Mouse (Mus musculus) thymus, postnatal 4 days (tissue): Measurements from ENCODE around the gene Mob3b.
A peak's percentile ranks its signal among the peaks of the same experiment; 100 is the strongest.

Experiments used
- DNase-seq: peaks from one replicate; pipeline ENCODE4 v3.0.0; 2021

Gene Mob3b

GRCm38 (mm10) chr4:35112452-35112851 is 44.8 kb downstream of the Mob3b start:
- DNase-seq, result no peak

DNA sequence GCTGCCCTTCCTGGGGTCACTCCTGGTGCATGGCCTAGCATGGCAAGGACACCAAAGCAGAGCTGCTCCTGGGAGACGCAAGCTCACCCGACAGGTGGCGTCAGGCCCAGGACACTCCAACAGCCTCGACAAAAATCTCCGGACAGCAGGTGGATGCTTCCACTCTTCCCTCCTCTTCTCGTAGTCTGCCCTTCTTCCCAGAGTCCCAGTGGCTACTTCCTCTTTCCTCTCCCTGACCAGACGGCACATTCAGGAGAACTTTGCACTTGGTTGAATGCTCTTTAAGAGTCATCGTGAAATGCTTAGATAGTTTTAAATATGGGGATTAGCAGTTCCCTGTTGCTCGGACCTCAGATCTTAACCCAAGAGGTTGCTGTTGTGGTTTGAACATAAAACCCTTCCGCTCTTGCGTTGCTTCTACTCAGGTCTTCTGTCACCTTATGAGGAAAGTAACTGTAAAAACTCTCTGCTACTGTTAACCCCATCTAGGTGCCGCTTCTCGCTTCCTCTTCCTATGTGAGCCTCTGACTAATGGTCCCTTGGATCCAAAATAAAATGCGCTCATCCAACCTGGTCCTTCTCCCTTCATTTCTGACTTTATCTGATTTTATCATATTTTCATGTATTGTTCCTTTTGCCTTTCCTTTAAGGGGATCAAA is 52.0 kb downstream of the Mob3b start:
- DNase-seq, result no peak

DNA sequence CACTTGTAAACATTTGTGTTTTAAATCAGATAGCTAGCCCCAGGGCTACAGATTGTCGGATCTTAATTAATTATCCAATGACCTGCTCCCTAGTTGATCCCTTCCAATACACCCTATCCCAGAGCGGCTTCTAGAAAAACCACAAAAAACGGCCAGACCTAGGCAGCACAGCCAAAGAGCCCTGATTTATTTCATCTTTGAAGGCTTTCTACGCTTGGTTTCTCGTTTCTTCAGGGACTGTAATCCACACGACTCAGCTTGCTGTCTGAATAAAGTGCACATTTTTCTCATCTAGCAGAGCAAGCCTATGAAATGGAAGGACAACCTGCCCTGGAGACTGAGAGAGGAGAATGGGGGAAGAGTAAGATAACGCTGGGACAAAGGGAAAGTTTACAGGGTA is 56.1 kb downstream of the Mob3b start:
- DNase-seq, result no peak

DNA sequence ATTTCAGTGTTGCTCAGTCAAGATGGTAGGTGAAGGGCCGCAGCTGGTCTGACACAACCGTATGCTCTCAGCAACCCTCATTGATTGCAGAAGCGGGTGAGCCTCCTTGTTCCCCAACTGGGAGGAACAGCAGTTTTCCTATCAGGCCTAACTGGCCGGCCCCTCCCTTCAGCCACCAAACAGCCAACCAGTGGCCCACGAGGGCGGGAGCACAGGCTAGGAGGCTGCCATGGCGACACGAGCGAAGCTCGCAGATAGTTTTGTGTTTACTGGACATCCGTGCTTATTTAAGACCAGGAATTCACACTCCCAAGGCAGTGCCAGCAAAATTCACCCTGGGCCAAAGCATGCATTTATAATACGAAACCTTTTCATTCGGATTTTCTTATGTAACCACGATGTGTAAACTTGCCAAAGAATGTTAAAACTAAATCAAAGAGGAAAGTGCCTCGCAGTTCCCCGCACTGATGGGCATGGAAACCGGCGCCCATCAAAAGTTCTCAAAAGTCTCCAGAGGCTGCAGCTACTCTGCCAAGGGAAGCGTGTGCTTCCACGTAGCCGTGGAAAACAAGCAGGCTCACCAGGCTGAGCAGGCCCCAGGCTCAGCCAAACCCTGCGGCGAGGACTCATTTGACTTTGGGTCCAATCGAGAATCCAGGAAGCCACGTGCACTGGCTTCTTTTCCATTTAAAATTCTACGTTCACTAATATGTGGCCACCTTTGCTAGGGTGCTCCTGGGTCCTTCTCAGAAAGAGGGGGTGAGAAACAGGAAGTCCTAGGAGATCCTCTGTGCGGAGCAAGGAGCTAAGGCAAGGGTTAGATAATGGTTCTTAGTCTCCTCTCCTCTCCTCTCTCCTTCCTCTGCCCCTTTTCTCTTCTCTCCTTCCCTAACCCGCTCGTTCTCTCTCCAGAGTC is 57.2 kb downstream of the Mob3b start:
- peak; percentile 43 for DNase-seq

GRCm38 (mm10) chr4:35099210-35099864 is 57.9 kb downstream of the Mob3b start:
- DNase-seq, result no peak

- no peak for DNase-seq
These were observed 58.7 kb downstream of the Mob3b start for GRCm38 (mm10) chr4:35098552-35098951.

GRCm38 (mm10) chr4:35096226-35097175 is 60.8 kb downstream of the Mob3b start:
- peak; percentile 85 for DNase-seq

DNA sequence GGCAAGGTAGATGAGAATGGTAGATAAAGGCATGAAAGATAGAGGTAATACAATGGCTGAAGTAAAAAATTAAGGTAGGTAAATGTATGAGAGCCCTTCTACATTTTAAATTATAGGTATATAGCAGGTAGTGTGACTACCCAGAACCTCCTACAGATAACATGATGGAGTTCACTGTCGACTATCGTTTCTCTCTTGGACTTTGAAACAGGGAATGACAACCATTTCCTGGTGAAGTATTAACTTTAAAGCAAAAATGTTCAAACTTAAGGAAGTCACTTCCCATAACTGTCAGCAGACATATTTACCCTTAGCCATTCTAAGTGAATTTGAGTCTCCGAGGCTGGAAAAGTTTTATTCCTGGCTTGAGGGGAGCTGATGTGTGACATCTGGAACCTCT is 64.8 kb downstream of the Mob3b start:
- DNase-seq, result no peak

DNA sequence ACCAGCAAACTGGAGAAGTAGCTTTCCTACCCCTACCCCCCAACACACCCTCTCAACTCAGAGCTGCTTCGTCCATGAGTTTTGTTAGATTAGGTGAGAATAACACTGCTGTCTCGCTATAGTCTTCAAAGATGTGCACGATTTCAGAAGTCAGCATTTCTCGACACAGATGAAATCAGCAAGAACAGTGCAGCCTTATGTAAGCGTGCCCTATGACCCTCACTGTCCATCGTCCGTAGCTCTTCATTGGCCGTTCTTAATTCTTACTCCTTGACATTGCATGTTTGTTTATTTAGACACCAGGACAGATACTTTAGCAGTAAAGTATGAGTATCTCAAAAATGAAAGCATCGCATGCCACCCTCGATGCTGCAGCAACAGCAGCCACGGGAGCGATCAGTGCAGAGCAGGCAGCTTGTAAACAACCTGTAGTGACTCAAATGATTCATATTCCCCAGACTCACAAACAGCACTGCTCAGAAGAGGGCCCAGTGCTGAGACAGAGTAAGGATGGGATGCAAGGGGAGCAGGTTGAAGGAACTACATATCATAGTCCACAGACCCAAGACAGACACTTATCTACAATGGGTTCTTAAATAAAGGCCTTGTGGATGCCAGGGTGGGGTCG is 66.0 kb downstream of the Mob3b start:
- no peak for DNase-seq

- DNase-seq, result no peak
These were observed 67.7 kb downstream of the Mob3b start for GRCm38 (mm10) chr4:35089321-35090316.

- DNase-seq, result no peak
These were observed 71.1 kb downstream of the Mob3b start for GRCm38 (mm10) chr4:35086067-35086700.

DNA sequence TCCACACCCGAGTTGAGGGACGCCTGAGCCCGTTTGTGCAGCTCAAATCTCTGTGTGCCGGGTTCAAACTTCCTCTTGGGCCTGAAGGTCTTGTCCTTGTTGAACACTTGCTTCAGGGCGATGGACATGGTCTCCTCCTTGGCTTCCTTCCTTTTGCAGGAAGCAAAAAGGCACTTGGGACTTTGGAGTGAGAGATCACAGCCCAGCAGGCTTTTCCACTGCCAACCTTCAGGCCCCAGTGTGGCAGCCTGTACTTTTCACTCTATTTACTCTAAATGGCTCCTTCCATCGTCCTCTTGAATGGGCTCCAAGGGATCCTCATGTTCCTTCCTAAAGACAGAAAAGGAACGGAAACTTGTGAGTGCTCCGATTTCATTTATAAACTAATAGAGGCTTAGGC is 73.2 kb downstream of the Mob3b start:
- no peak for DNase-seq

DNA sequence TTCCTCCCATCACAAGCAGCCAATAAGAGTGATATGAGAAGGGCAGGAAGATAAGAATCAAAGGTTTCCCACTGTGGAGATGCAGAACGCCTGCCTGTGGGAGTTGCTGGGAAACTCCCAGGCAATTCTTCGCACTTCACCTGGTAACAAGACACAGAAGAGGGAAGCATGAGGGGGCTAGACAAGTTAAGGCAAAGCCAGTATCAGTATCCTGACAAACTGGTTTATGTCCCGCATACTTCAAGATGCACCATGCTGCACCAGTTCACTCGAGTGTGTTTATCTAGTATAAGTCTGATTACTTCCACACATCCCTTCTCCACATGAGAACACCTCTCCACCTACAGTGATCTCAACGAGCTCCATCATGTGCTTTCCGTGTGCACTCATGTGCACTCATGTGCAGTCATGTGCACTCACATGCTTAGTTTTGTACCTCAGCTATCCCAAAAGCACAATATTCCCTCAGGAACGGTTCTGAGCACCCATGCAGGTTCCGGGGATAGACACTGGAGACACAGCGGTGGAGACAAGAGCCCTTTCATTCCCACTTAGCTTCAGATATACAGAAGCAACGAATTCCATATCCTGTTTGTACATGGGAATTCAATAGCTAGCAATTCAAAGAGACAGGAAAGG is 74.7 kb downstream of the Mob3b start:
- DNase-seq, result no peak

DNA sequence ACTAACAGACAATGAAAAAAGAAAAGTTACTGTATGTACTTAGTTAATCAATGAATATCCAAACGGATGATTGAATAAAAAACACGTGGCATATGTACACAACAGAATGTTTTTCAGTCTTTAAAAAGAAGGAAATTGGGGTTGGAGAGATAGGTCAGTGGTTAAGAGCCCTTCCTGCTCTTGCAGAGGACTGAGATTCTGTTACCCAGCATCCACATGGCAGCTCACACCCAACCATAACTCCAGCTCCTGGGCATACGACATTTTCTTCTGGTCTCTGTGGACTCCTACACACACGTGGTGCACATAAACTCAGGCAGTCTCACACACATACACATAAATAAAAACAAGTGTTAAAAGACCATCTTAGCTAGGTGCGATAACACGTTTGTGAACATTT is 77.0 kb downstream of the Mob3b start:
- DNase-seq, result no peak

DNA sequence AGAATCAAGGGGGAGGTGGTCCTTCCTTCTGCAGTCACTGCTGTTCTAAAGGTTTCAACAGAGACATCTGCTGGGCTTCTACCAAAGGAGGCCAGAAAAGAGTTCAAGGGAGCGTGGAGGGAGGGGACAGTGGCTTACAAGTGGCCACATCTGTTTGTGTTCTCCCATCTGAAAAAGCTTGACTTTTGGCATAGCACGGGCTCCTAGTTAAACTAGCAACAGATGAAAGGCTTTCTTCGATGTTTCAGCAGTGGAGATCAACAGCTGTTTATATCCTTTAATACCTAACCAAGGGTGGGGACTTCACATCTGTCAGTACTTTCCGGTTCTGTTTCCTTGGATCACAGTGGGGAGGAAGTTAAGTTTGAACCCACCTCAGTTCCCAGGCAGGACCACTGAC is 88.5 kb downstream of the Mob3b start:
- no peak for DNase-seq

- DNase-seq, result no peak
These were observed 91.1 kb downstream of the Mob3b start for GRCm38 (mm10) chr4:35066163-35066562.

DNA sequence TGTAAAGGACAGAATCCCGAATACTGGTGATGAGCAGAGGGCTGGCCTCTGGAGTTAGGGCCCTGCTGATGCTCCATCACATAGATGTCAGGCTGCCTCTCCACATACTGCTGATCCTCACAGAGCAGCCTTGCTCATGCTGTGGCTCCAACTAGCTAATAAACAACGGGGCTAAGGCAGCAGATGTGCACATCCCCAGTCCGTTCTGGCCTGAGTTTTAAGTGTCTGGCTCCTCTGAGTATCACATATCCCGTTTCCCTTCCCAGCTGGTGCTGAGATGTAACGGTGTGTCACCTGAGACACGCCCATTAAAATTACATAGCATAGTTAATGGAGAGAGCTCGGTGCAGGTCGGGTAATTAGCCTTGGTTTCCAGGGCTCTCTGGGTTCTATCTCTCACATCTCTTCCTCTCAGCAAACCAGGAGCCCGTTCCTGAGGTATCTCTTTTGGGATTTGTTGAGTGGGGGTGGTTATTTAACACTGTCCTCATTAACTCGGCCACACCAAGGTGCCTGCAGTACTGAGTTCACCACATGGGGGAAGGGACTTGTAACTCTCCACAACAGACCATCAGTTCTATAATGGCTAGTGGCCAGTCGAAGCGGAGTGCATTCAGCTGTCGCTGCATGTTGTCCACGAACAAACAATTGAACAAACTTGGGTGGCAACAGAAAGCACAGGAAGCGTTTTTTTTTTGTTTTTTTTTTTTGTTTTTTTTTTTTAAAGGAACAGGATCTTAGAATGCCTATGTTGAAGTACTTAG is 92.0 kb downstream of the Mob3b start:
- DNase-seq, result no peak

DNA sequence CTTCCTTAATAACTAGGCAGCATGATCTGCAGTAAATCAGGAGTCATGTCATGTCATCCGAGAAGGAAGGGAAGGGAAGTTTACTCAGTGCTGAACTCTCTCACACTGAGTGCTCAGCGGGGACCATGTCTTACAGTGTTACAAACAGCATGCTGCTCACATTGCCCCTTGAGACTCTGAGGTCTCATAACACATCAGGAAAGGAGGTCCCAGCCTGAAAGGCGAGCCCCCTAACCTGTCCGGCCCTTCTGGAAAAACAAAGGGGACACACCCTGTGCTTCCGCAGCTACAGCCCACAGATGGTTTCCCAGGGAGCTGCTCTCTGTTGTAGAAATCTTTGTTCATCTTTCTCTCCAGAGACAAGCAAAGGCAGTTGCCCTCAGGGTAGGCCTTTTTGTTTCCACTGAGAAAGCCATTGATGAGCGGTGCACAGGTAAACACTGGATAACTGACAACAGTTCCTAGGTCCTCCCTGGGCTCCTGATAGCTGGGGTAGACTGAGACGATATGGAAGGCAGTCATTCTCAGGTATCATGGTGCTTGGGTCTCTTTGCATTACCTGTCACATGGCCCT is 94.1 kb downstream of the Mob3b start:
- no peak for DNase-seq

DNA sequence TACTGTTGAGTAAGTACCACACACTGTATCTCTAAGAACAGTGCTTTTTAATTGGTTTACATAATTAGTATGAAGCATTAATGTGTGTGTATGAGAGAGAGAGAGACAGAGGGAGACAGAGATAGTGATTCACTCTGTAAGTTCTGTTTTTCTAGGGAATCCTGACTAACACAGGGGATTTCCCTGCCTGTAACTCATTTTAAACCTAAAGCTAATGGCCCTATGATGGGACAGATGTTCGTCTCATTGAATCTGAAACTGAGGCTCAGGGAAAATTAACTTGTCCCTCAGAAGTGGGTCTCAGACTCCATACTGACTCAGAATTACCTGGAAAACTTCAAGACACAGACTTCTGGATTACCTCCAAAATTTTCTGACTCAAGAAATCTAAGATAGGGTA is 96.3 kb downstream of the Mob3b start:
- no peak for DNase-seq
